Mouse (Mus musculus): Measurements from ENCODE around the gene Ccdc85c. TPM values are rescaled to one million over a fixed set of nuclear protein-coding genes. Genes with fewer than 3 reads are reported as not detected.

Ccdc85c gene
- polyA plus RNA-seq, 1 experiment = 100 TPM

- Histone ChIP-seq H3K27ac (ENCODE audit: insufficient read depth, low read depth, low read length) (0 out of 2 replicates have a peak overlapping the region, but pooled peaks have one; percentile 30), H3K4me3 (ENCODE audit: low read depth, low read length) (no peak overlapping the region), H3K4me1 (ENCODE audit: control insufficient read depth, insufficient read depth, insufficient read length, low read length) (peaks cover 6% of the 10 kb centered on the region), H3K36me3 (ENCODE audit: control insufficient read depth, insufficient read depth, low read length) (no peaks in the 10 kb centered on the region), H3K27me3 (ENCODE audit: control insufficient read depth, insufficient read depth, low read length) (peaks cover 25% of the 10 kb centered on the region)
- WGBS = 79% methylated on average over 16 of the region's 16 CpGs
- TF ChIP-seq POLR2A (IDR thresholded peaks at IDR 0.05; ENCODE audit: low read depth, low read length) (no peak), CTCF (IDR thresholded peaks at IDR 0.05; ENCODE audit: extremely low read depth, insufficient read length, insufficient replicate concordance, low read depth, low read length) (no peak)
Observed at GRCm38 (mm10) chr12:108308363-108308856, 33.2 kb upstream of the Ccdc85c start.

GRCm38 (mm10) chr12:108307553-108307952 is 32.3 kb upstream of the Ccdc85c start:
- WGBS = 22% methylated on average over 14 of the region's 14 CpGs
- Histone ChIP-seq H3K27me3 (ENCODE audit: control insufficient read depth, insufficient read depth, low read length) (peaks cover 25% of the 10 kb centered on the region), H3K27ac (ENCODE audit: insufficient read depth, low read depth, low read length) (no peak overlapping the region), H3K4me1 (ENCODE audit: control insufficient read depth, insufficient read depth, insufficient read length, low read length) (peaks cover 6% of the 10 kb centered on the region), H3K36me3 (ENCODE audit: control insufficient read depth, insufficient read depth, low read length) (no peaks in the 10 kb centered on the region), H3K4me3 (ENCODE audit: low read depth, low read length) (no peak overlapping the region)
- TF ChIP-seq POLR2A (IDR thresholded peaks at IDR 0.05; ENCODE audit: low read depth, low read length) (no peak), CTCF (IDR thresholded peaks at IDR 0.05; ENCODE audit: extremely low read depth, insufficient read length, insufficient replicate concordance, low read depth, low read length) (peak; percentile 73; the same call in 1 of the 2 replicates)

- Histone ChIP-seq H3K4me3 (ENCODE audit: low read depth, low read length) (peak within 1 kb of the TSS; percentile 61), H3K27ac (ENCODE audit: insufficient read depth, low read depth, low read length) (no peak within 1 kb of the TSS), H3K4me1 (ENCODE audit: control insufficient read depth, insufficient read depth, insufficient read length, low read length) (peaks cover 6% of the 10 kb centered on the region), H3K27me3 (ENCODE audit: control insufficient read depth, insufficient read depth, low read length) (peaks cover 25% of the 10 kb centered on the region), H3K36me3 (ENCODE audit: control insufficient read depth, insufficient read depth, low read length) (no peaks in the 10 kb centered on the region)
- TF ChIP-seq CTCF (IDR thresholded peaks at IDR 0.05; ENCODE audit: extremely low read depth, insufficient read length, insufficient replicate concordance, low read depth, low read length) (no peak), POLR2A (IDR thresholded peaks at IDR 0.05; ENCODE audit: low read depth, low read length) (no peak)
- WGBS = 3% methylated on average over 67 of the region's 67 CpGs
Observed at GRCm38 (mm10) chr12:108305812-108306794, 30.9 kb upstream of the Ccdc85c start, which contains the start of gene Hhipl1. Gene Hhipl1, plus strand, starts transcription at chr12:108306270.

DNA sequence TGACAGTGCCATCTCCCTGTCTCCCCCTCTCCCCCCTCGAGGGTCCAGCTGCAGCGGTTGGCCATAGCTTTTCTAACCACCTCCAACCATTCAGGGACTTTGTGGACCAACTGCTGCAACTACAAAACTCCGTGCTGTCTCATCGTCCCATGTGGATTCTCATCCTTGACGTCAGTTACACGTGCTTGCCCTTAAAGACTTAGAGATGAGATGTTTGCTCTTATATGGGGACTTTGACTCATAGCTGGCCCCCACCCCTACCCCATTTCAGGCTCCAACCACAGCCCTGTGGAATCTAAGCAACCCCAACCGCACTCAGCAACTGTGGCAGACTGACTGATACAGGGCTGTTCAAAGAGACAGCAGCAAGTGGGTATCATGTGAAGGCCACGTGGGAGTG is 29.9 kb upstream of the Ccdc85c start:
- H3K27me3 ChIP-seq (ENCODE audit: control insufficient read depth, insufficient read depth, low read length) = peaks cover 25% of the 10 kb centered on the region
- no peaks in the 10 kb centered on the region for H3K36me3 ChIP-seq (ENCODE audit: control insufficient read depth, insufficient read depth, low read length)
- no peak for TF ChIP-seq POLR2A (IDR thresholded peaks at IDR 0.05; ENCODE audit: low read depth, low read length)
- no peak for TF ChIP-seq CTCF (IDR thresholded peaks at IDR 0.05; ENCODE audit: extremely low read depth, insufficient read length, insufficient replicate concordance, low read depth, low read length)
- no peak overlapping the region for H3K27ac ChIP-seq (ENCODE audit: insufficient read depth, low read depth, low read length)
- WGBS = 62% methylated on average over 8 of the region's 8 CpGs
- H3K4me3 ChIP-seq (ENCODE audit: low read depth, low read length) = no peak overlapping the region
- H3K4me1 ChIP-seq (ENCODE audit: control insufficient read depth, insufficient read depth, insufficient read length, low read length) = peaks cover 6% of the 10 kb centered on the region

- Histone ChIP-seq H3K4me1 (ENCODE audit: control insufficient read depth, insufficient read depth, insufficient read length, low read length) (peaks cover 6% of the 10 kb centered on the region), H3K27ac (ENCODE audit: insufficient read depth, low read depth, low read length) (no peak overlapping the region), H3K4me3 (ENCODE audit: low read depth, low read length) (no peak overlapping the region), H3K27me3 (ENCODE audit: control insufficient read depth, insufficient read depth, low read length) (peaks cover 25% of the 10 kb centered on the region), H3K36me3 (ENCODE audit: control insufficient read depth, insufficient read depth, low read length) (no peaks in the 10 kb centered on the region)
- 55% methylated on average over 6 of the region's 6 CpGs for WGBS
- TF ChIP-seq POLR2A (IDR thresholded peaks at IDR 0.05; ENCODE audit: low read depth, low read length) (no peak), CTCF (IDR thresholded peaks at IDR 0.05; ENCODE audit: extremely low read depth, insufficient read length, insufficient replicate concordance, low read depth, low read length) (no peak)
Observed at GRCm38 (mm10) chr12:108303778-108304365, 28.6 kb upstream of the Ccdc85c start.

DNA sequence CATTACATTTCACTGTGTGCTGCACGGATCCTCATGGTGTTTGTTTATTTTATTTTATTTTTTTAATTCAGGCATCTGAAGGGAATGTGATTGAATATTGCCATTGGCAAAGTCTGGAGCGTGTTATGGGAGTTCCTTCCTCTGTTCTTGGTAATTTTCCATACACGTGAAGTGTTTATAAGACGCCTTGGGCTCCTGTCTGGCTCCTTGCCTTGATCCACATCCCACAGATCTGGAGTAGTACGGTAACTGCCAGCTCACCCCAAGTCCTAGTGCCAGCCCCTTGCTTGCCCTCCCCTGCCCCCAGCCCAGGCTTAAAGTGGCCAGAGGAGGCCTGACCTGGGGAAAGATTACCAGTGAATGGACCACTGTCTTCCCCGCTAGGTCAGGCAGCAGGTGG is 25.8 kb upstream of the Ccdc85c start:
- no peaks in the 10 kb centered on the region for H3K36me3 ChIP-seq (ENCODE audit: control insufficient read depth, insufficient read depth, low read length)
- TF ChIP-seq POLR2A (IDR thresholded peaks at IDR 0.05; ENCODE audit: low read depth, low read length) (no peak), CTCF (IDR thresholded peaks at IDR 0.05; ENCODE audit: extremely low read depth, insufficient read length, insufficient replicate concordance, low read depth, low read length) (no peak)
- H3K4me1 ChIP-seq (ENCODE audit: control insufficient read depth, insufficient read depth, insufficient read length, low read length) = peaks cover 4% of the 10 kb centered on the region
- peaks cover 12% of the 10 kb centered on the region for H3K27me3 ChIP-seq (ENCODE audit: control insufficient read depth, insufficient read depth, low read length)
- WGBS = 74% methylated on average over 6 of the region's 6 CpGs
- no peak overlapping the region for H3K27ac ChIP-seq (ENCODE audit: insufficient read depth, low read depth, low read length)
- no peak overlapping the region for H3K4me3 ChIP-seq (ENCODE audit: low read depth, low read length)

- Histone ChIP-seq H3K4me3 (ENCODE audit: low read depth, low read length) (no peak overlapping the region), H3K27ac (ENCODE audit: insufficient read depth, low read depth, low read length) (no peak overlapping the region), H3K27me3 (ENCODE audit: control insufficient read depth, insufficient read depth, low read length) (no peaks in the 10 kb centered on the region), H3K36me3 (ENCODE audit: control insufficient read depth, insufficient read depth, low read length) (no peaks in the 10 kb centered on the region), H3K4me1 (ENCODE audit: control insufficient read depth, insufficient read depth, insufficient read length, low read length) (peaks cover 2% of the 10 kb centered on the region; the same call in 1 of the 2 replicates)
- TF ChIP-seq CTCF (IDR thresholded peaks at IDR 0.05; ENCODE audit: extremely low read depth, insufficient read length, insufficient replicate concordance, low read depth, low read length) (0 out of 2 replicates have a peak, but pooled peaks have one; percentile 6), POLR2A (IDR thresholded peaks at IDR 0.05; ENCODE audit: low read depth, low read length) (no peak)
- 78% methylated on average over 6 of the region's 6 CpGs for WGBS
Observed at GRCm38 (mm10) chr12:108297033-108297432, 21.8 kb upstream of the Ccdc85c start.
